Mouse (Mus musculus): ENCODE results near the gene Ppbp. TPM values are rescaled to one million over a fixed set of nuclear protein-coding genes. Genes with fewer than 3 reads are reported as not detected.
"Not testable (repeated sequence)": the region's sequence is repeated elsewhere in the genome, so short reads cannot be mapped to it uniquely, and the experiment has no call there.

Ppbp gene
- polyA plus RNA-seq, 1 experiment, result 487 TPM

- 75% methylated on average over 5 of the region's 5 CpGs for WGBS
- no peak within 1 kb of the TSS; the same call in 1 of the 2 replicates for H3K27ac ChIP-seq (ENCODE audit: control insufficient read depth, insufficient read depth, low read depth, low read length, poor library complexity)
- H3K4me1 ChIP-seq (ENCODE audit: control insufficient read depth, insufficient read depth, low read length), result peaks cover 1% of the 10 kb centered on the region
- TF ChIP-seq CTCF (IDR thresholded peaks at IDR 0.05; ENCODE audit: control insufficient read depth, insufficient read depth, low read length) (no peak), POLR2A (IDR thresholded peaks at IDR 0.05; ENCODE audit: borderline replicate concordance, control insufficient read depth, low read depth, low read length) (no peak)
- H3K4me3 ChIP-seq (replicated peaks; ENCODE audit: control insufficient read depth, low read depth, low read length), result no peak within 1 kb of the TSS
Measured at GRCm38 (mm10) chr5:90794195-90794625, 25.9 kb downstream of the Ppbp start, which contains the start of gene Cxcl15. Gene Cxcl15, plus strand, starts transcription at chr5:90794534.

- not testable (repeated sequence) for H3K27ac ChIP-seq (ENCODE audit: control insufficient read depth, insufficient read depth, low read depth, low read length, poor library complexity); H3K4me3 ChIP-seq (replicated peaks; ENCODE audit: control insufficient read depth, low read depth, low read length); H3K4me1 ChIP-seq (ENCODE audit: control insufficient read depth, insufficient read depth, low read length)
- WGBS, result 48% methylated on average over 2 of the region's 2 CpGs
Measured at GRCm38 (mm10) chr5:90795392-90795791, 27.1 kb downstream of the Ppbp start.

- no peak for TF ChIP-seq POLR2A (IDR thresholded peaks at IDR 0.05; ENCODE audit: borderline replicate concordance, control insufficient read depth, low read depth, low read length)
- H3K4me3 ChIP-seq (replicated peaks; ENCODE audit: control insufficient read depth, low read depth, low read length), result no peak overlapping the region
- no peak overlapping the region for H3K27ac ChIP-seq (ENCODE audit: control insufficient read depth, insufficient read depth, low read depth, low read length, poor library complexity)
Measured at GRCm38 (mm10) chr5:90804574-90804973, 36.3 kb downstream of the Ppbp start.

GRCm38 (mm10) chr5:90806050-90806449 is 37.7 kb downstream of the Ppbp start:
- H3K4me1 ChIP-seq (ENCODE audit: control insufficient read depth, insufficient read depth, low read length), result no peaks in the 10 kb centered on the region
- TF ChIP-seq POLR2A (IDR thresholded peaks at IDR 0.05; ENCODE audit: borderline replicate concordance, control insufficient read depth, low read depth, low read length) (no peak), CTCF (IDR thresholded peaks at IDR 0.05; ENCODE audit: control insufficient read depth, insufficient read depth, low read length) (no peak)
- H3K27ac ChIP-seq (ENCODE audit: control insufficient read depth, insufficient read depth, low read depth, low read length, poor library complexity), result no peak overlapping the region
- no peak overlapping the region for H3K4me3 ChIP-seq (replicated peaks; ENCODE audit: control insufficient read depth, low read depth, low read length)

More at GRCm38 (mm10) chr5:90804574-90804973, 36.3 kb downstream of the Ppbp start:
- H3K4me1 ChIP-seq (ENCODE audit: control insufficient read depth, insufficient read depth, low read length), result no peaks in the 10 kb centered on the region

- 69% methylated on average over 3 of the region's 3 CpGs for WGBS
- H3K4me1 ChIP-seq (ENCODE audit: control insufficient read depth, insufficient read depth, low read length), result no peaks in the 10 kb centered on the region
- no peak for TF ChIP-seq POLR2A (IDR thresholded peaks at IDR 0.05; ENCODE audit: borderline replicate concordance, control insufficient read depth, low read depth, low read length)
- TF ChIP-seq CTCF (IDR thresholded peaks at IDR 0.05; ENCODE audit: control insufficient read depth, insufficient read depth, low read length), result no peak
Measured at GRCm38 (mm10) chr5:90807176-90807950, 39.0 kb downstream of the Ppbp start.

More at GRCm38 (mm10) chr5:90807176-90807950, 39.0 kb downstream of the Ppbp start:
- Histone ChIP-seq H3K27ac (ENCODE audit: control insufficient read depth, insufficient read depth, low read depth, low read length, poor library complexity) (no peak overlapping the region), H3K4me3 (replicated peaks; ENCODE audit: control insufficient read depth, low read depth, low read length) (no peak overlapping the region)

Other genes with a start within 250 kb of the Ppbp start
- not detected in 2 replicates for gene Afm, start 249.6 kb upstream of the Ppbp start, polyA plus RNA-seq (2011; ENCODE audit: insufficient read depth, insufficient read length, low replicate concordance, missing spikeins)
- not detected in 2 replicates for gene 5830473C10Rik, start 207.4 kb upstream of the Ppbp start, polyA plus RNA-seq (2011; ENCODE audit: insufficient read depth, insufficient read length, low replicate concordance, missing spikeins)
- gene Rassf6, start 127.9 kb upstream of the Ppbp start, polyA plus RNA-seq (2011; ENCODE audit: insufficient read depth, insufficient read length, low replicate concordance, missing spikeins), result not detected in 2 replicates
- gene Cxcl5, start 9.2 kb upstream of the Ppbp start, polyA plus RNA-seq (2011; ENCODE audit: insufficient read depth, insufficient read length, low replicate concordance, missing spikeins), result 2.7 and 5.4 TPM in 2 replicates
- 274 and 431 TPM in 2 replicates for gene Pf4, start 3.9 kb downstream of the Ppbp start, polyA plus RNA-seq (2011; ENCODE audit: insufficient read depth, insufficient read length, low replicate concordance, missing spikeins)
- not detected in 2 replicates for gene Cxcl3, start 17.6 kb downstream of the Ppbp start, polyA plus RNA-seq (2011; ENCODE audit: insufficient read depth, insufficient read length, low replicate concordance, missing spikeins)
- gene Cxcl15, start 26.0 kb downstream of the Ppbp start, polyA plus RNA-seq (2011; ENCODE audit: insufficient read depth, insufficient read length, low replicate concordance, missing spikeins), result not detected in 2 replicates
- 1.6 TPM in 1 of 2 replicates, not detected in the other for gene Cxcl1, start 122.7 kb downstream of the Ppbp start, polyA plus RNA-seq (2011; ENCODE audit: insufficient read depth, insufficient read length, low replicate concordance, missing spikeins)
- gene Cxcl2, start 135.4 kb downstream of the Ppbp start, polyA plus RNA-seq (2011; ENCODE audit: insufficient read depth, insufficient read length, low replicate concordance, missing spikeins), result not detected in 2 replicates
- 3.4 and 4.1 TPM in 2 replicates for gene Mthfd2l, start 162.6 kb downstream of the Ppbp start, polyA plus RNA-seq (2011; ENCODE audit: insufficient read depth, insufficient read length, low replicate concordance, missing spikeins)

Measured in bone marrow, adult 2 months (tissue).